Mouse (Mus musculus): Measurements from ENCODE around the gene Map2k6.

Map2k6 gene

GRCm38 (mm10) chr11:110405607-110406006 is 6.7 kb downstream of the Map2k6 start:
- DNase-seq, result no peak

GRCm38 (mm10) chr11:110409131-110409530 is 10.2 kb downstream of the Map2k6 start:
- no peak for DNase-seq

- DNase-seq, result peak; percentile 35
These were observed 10.9 kb downstream of the Map2k6 start for GRCm38 (mm10) chr11:110409776-110410175.

- no peak for DNase-seq
These were observed 12.7 kb downstream of the Map2k6 start for GRCm38 (mm10) chr11:110411596-110411995.

- no peak for DNase-seq
These were observed 15.3 kb downstream of the Map2k6 start for GRCm38 (mm10) chr11:110414263-110414662.

GRCm38 (mm10) chr11:110416691-110417090 is 17.8 kb downstream of the Map2k6 start:
- no peak for DNase-seq

- DNase-seq, result no peak
These were observed 21.5 kb downstream of the Map2k6 start for GRCm38 (mm10) chr11:110420463-110420862.

GRCm38 (mm10) chr11:110426572-110427145 is 27.7 kb downstream of the Map2k6 start:
- no peak for DNase-seq

GRCm38 (mm10) chr11:110427159-110427561 is 28.2 kb downstream of the Map2k6 start:
- peak; percentile 35 for DNase-seq

- DNase-seq, result no peak
These were observed 30.1 kb downstream of the Map2k6 start for GRCm38 (mm10) chr11:110428999-110429398.

GRCm38 (mm10) chr11:110429837-110430418 is 31.0 kb downstream of the Map2k6 start:
- DNase-seq, result no peak

GRCm38 (mm10) chr11:110435839-110436556 is 37.1 kb downstream of the Map2k6 start:
- no peak for DNase-seq

- DNase-seq, result no peak
These were observed 38.1 kb downstream of the Map2k6 start for GRCm38 (mm10) chr11:110436998-110437397.

- DNase-seq, result no peak
These were observed 39.2 kb downstream of the Map2k6 start for GRCm38 (mm10) chr11:110438135-110438534.

- DNase-seq, result no peak
These were observed 39.9 kb downstream of the Map2k6 start for GRCm38 (mm10) chr11:110438700-110439296.

GRCm38 (mm10) chr11:110439354-110439753 is 40.4 kb downstream of the Map2k6 start:
- no peak for DNase-seq

GRCm38 (mm10) chr11:110444576-110444975 is 45.7 kb downstream of the Map2k6 start:
- DNase-seq, result peak; percentile 57

- peak; percentile 36 for DNase-seq
These were observed 49.3 kb downstream of the Map2k6 start for GRCm38 (mm10) chr11:110448131-110448725.

- peak; percentile 59 for DNase-seq
These were observed 49.8 kb downstream of the Map2k6 start for GRCm38 (mm10) chr11:110448726-110449161.

GRCm38 (mm10) chr11:110449183-110449582 is 50.3 kb downstream of the Map2k6 start:
- no peak for DNase-seq

- no peak for DNase-seq
These were observed 51.3 kb downstream of the Map2k6 start for GRCm38 (mm10) chr11:110450091-110450757.

GRCm38 (mm10) chr11:110450758-110451121 is 51.8 kb downstream of the Map2k6 start:
- no peak for DNase-seq

GRCm38 (mm10) chr11:110451590-110451989 is 52.7 kb downstream of the Map2k6 start:
- no peak for DNase-seq

Data from kidney, adult 18-20 months (tissue).